Mouse (Mus musculus) liver, embryonic 11.5 days (tissue): ENCODE data around the gene Ubtf. TPM values are rescaled to one million over a fixed set of nuclear protein-coding genes. Genes with fewer than 3 reads are reported as not detected.
"Not testable (repeated sequence)": the region's sequence is repeated elsewhere in the genome, so short reads cannot be mapped to it uniquely, and the experiment has no call there.

ENCODE experiments used
- ATAC-seq: fragments of 200-750 bp; cut with Nextera tagmentation; replicated peaks from 2 replicates; pipeline ENCODE4 v1.8.0; 2017; ENCODE audit warnings: moderate number of reproducible peaks, mild to moderate bottlenecking, moderate TSS enrichment, moderate library complexity; ENCODE audit not compliant: low FRiP score
- DNase-seq: peaks from one replicate; pipeline ENCODE4 v3.0.0-alpha.2; 2017; ENCODE audit warnings: low spot score
- H3K27ac ChIP-seq: fragments of 300-500 bp; sonication (generic); 2 replicates; pipeline ENCODE4 v1.5.1; 2014; ENCODE audit warnings: mild to moderate bottlenecking, low read depth, low read length, control low read depth
- H3K27me3 ChIP-seq: fragments of 300-500 bp; sonication (generic); replicated peaks from 2 replicates; pipeline ENCODE4 v1.6.1; 2014; ENCODE audit warnings: low read length, mixed read lengths; ENCODE audit not compliant: control insufficient read depth, insufficient read depth
- H3K36me3 ChIP-seq: fragments of 300-500 bp; sonication (generic); 2 replicates; pipeline ENCODE4 v1.6.1; 2014; ENCODE audit warnings: mild to moderate bottlenecking, low read length, moderate library complexity, mixed read lengths; ENCODE audit not compliant: control insufficient read depth, insufficient read depth
- H3K4me1 ChIP-seq: fragments of 300-500 bp; sonication (generic); replicated peaks from 2 replicates; pipeline ENCODE4 v1.6.1; 2014; ENCODE audit warnings: low read length, mixed read lengths; ENCODE audit not compliant: control insufficient read depth, insufficient read depth
- H3K4me2 ChIP-seq: fragments of 300-500 bp; sonication (generic); 2 replicates; pipeline ENCODE4 v1.6.1; 2014; ENCODE audit warnings: mild to moderate bottlenecking, control low read depth, moderate library complexity
- H3K4me3 ChIP-seq: fragments of 300-500 bp; sonication (generic); 2 replicates; pipeline ENCODE4 v1.5.1; 2014; ENCODE audit warnings: low read depth, low read length, control low read depth
- H3K9ac ChIP-seq: fragments of 300-500 bp; sonication (generic); 2 replicates; pipeline ENCODE4 v1.6.1; 2014; ENCODE audit warnings: low read depth, low read length, control low read depth
- H3K9me3 ChIP-seq: fragments of 300-500 bp; sonication (generic); 2 replicates; pipeline ENCODE4 v1.6.1; 2016; ENCODE audit warnings: low read length, inconsistent platforms, mixed read lengths; ENCODE audit not compliant: control insufficient read depth
- WGBS: fragments of 180-500 bp; shearing (Covaris S2); extraction: QIAGEN DNeasy Blood & Tissue Kit; methylation state at CpG from one replicate; pipeline ENCODE4 v1.1.7; 2014; 5-methylcytosine and 5-hydroxymethylcytosine counted together
- polyA plus RNA-seq: library from polyadenylated mRNA; unstranded; fragments of >200 nt; fragmentation: Nextera tagmentation; extraction: Ambion mirVana; gene quantifications from 2 replicates; pipeline ENCODE4 v1.2.1, GENCODE M21; 2014

Gene Ubtf
- 104 and 108 TPM in 2 replicates for polyA plus RNA-seq

GRCm38 (mm10) chr11:102319410-102319792 lies at the start of gene Ubtf:
Gene Ubtf (minus strand): TSS chr11:102319742.
- under 1% methylated on average over 25 of the region's 25 CpGs for WGBS
- Histone ChIP-seq H3K9ac (peak within 1 kb of the TSS; percentile 99), H3K4me2 (peak within 1 kb of the TSS; percentile 99), H3K36me3 (peaks cover under 1% of the 10 kb centered on the region; the same call in 1 of the 2 replicates), H3K4me3 (peak within 1 kb of the TSS; percentile 73), H3K4me1 (peaks cover 16% of the 10 kb centered on the region), H3K27ac (peak within 1 kb of the TSS; percentile 93), H3K27me3 (peaks cover 7% of the 10 kb centered on the region), H3K9me3 (no peaks in the 10 kb centered on the region)
- ATAC-seq: peak; percentile 21; the same call in 1 of the 2 replicates
- peak; percentile 83 for DNase-seq

- 77% methylated on average over 4 of the region's 4 CpGs for WGBS
- ATAC-seq: no peak
- Histone ChIP-seq H3K9ac (peak overlapping the region; percentile 25; the same call in 1 of the 2 replicates), H3K27ac (peak overlapping the region; percentile 52; the same call in 1 of the 2 replicates), H3K4me3 (no peak overlapping the region), H3K9me3 (no peaks in the 10 kb centered on the region), H3K36me3 (no peaks in the 10 kb centered on the region), H3K4me1 (peaks cover 40% of the 10 kb centered on the region), H3K4me2 (no peak overlapping the region), H3K27me3 (peaks cover 28% of the 10 kb centered on the region)
- DNase-seq: no peak
Observed at GRCm38 (mm10) chr11:102369263-102369662, 49.7 kb upstream of the Ubtf start.

- H3K9ac ChIP-seq: peak overlapping the region; percentile 37; the same call in 1 of the 2 replicates
- H3K36me3 ChIP-seq: no peaks in the 10 kb centered on the region
- ATAC-seq (0 out of 2 replicates have a peak, but pooled peaks have one; percentile 4), DNase-seq (no peak)
- H3K4me2 ChIP-seq: peak overlapping the region; percentile 7
- H3K4me3 ChIP-seq: no peak overlapping the region
- no peaks in the 10 kb centered on the region for H3K9me3 ChIP-seq
- peaks cover 34% of the 10 kb centered on the region for H3K4me1 ChIP-seq
- no peak overlapping the region for H3K27ac ChIP-seq
- WGBS: 40% methylated on average over 5 of the region's 5 CpGs
- H3K27me3 ChIP-seq: peaks cover 24% of the 10 kb centered on the region
Observed at GRCm38 (mm10) chr11:102368347-102368746, 48.8 kb upstream of the Ubtf start.

GRCm38 (mm10) chr11:102367504-102368280 lies 48.1 kb upstream of the Ubtf start:
- DNase-seq (no peak), ATAC-seq (no peak)
- 65% methylated on average over 9 of the region's 9 CpGs for WGBS
- no peak overlapping the region for H3K4me3 ChIP-seq
- H3K9me3 ChIP-seq: no peaks in the 10 kb centered on the region
- no peak overlapping the region for H3K27ac ChIP-seq
- peaks cover 32% of the 10 kb centered on the region for H3K4me1 ChIP-seq
- no peaks in the 10 kb centered on the region for H3K36me3 ChIP-seq
- peak overlapping the region; percentile 36; the same call in 1 of the 2 replicates for H3K9ac ChIP-seq
- H3K27me3 ChIP-seq: peaks cover 17% of the 10 kb centered on the region
- peak overlapping the region; percentile 7 for H3K4me2 ChIP-seq

- H3K4me1 ChIP-seq: peaks cover 27% of the 10 kb centered on the region
- not testable (repeated sequence) for H3K36me3 ChIP-seq, ATAC-seq, DNase-seq, H3K9me3 ChIP-seq
- H3K9ac ChIP-seq: peak within 1 kb of the TSS; percentile 84
- peak within 1 kb of the TSS; percentile 58 for H3K4me2 ChIP-seq
- WGBS: 70% methylated on average over 8 of the region's 8 CpGs
- peaks cover 23% of the 10 kb centered on the region for H3K27me3 ChIP-seq
- peak within 1 kb of the TSS; percentile 63 for H3K4me3 ChIP-seq
- H3K27ac ChIP-seq: peak within 1 kb of the TSS; percentile 88
Observed at GRCm38 (mm10) chr11:102366103-102366502, 46.6 kb upstream of the Ubtf start, which contains the start of gene Slc4a1. Gene Slc4a1 (minus strand): TSS chr11:102366203.

- ATAC-seq (peak; percentile 12), DNase-seq (no peak)
- peak overlapping the region; percentile 88 for H3K27ac ChIP-seq
- H3K27me3 ChIP-seq: peaks cover 27% of the 10 kb centered on the region
- 55% methylated on average over 4 of the region's 4 CpGs for WGBS
- no peaks in the 10 kb centered on the region for H3K9me3 ChIP-seq
- peak overlapping the region; percentile 84 for H3K9ac ChIP-seq
- peak overlapping the region; percentile 58 for H3K4me2 ChIP-seq
- peaks cover 4% of the 10 kb centered on the region for H3K36me3 ChIP-seq
- H3K4me3 ChIP-seq: peak overlapping the region; percentile 63; the same call in 1 of the 2 replicates
- H3K4me1 ChIP-seq: peaks cover 27% of the 10 kb centered on the region
Observed at GRCm38 (mm10) chr11:102365699-102366098, 46.2 kb upstream of the Ubtf start.

GRCm38 (mm10) chr11:102364570-102365371 lies 45.2 kb upstream of the Ubtf start:
- Histone ChIP-seq H3K4me2 (peak overlapping the region; percentile 58), H3K27ac (peak overlapping the region; percentile 88), H3K4me1 (peaks cover 28% of the 10 kb centered on the region), H3K9me3 (no peaks in the 10 kb centered on the region), H3K9ac (peak overlapping the region; percentile 84), H3K27me3 (peaks cover 36% of the 10 kb centered on the region), H3K36me3 (peaks cover 4% of the 10 kb centered on the region), H3K4me3 (peak overlapping the region; percentile 63)
- WGBS: 54% methylated on average over 14 of the region's 14 CpGs
- no peak for DNase-seq
- peak; percentile 90 for ATAC-seq

GRCm38 (mm10) chr11:102363623-102364022 lies 44.1 kb upstream of the Ubtf start:
- H3K27ac ChIP-seq: peak overlapping the region; percentile 88
- H3K27me3 ChIP-seq: peaks cover 45% of the 10 kb centered on the region
- peak overlapping the region; percentile 84 for H3K9ac ChIP-seq
- DNase-seq: peak; percentile 67
- H3K4me1 ChIP-seq: peaks cover 28% of the 10 kb centered on the region
- H3K4me2 ChIP-seq: peak overlapping the region; percentile 71
- 9% methylated on average over 2 of the region's 2 CpGs for WGBS
- peak overlapping the region; percentile 63 for H3K4me3 ChIP-seq
- no peaks in the 10 kb centered on the region for H3K9me3 ChIP-seq
- peak; percentile 87 for ATAC-seq
- H3K36me3 ChIP-seq: peaks cover 4% of the 10 kb centered on the region
